Mouse (Mus musculus): Measurements from ENCODE around the gene Npw. TPM values are rescaled to one million over a fixed set of nuclear protein-coding genes. Genes with fewer than 3 reads are reported as not detected.

The Npw gene
- not detected in 2 replicates for polyA plus RNA-seq (2012; rRNA removed)

DNA sequence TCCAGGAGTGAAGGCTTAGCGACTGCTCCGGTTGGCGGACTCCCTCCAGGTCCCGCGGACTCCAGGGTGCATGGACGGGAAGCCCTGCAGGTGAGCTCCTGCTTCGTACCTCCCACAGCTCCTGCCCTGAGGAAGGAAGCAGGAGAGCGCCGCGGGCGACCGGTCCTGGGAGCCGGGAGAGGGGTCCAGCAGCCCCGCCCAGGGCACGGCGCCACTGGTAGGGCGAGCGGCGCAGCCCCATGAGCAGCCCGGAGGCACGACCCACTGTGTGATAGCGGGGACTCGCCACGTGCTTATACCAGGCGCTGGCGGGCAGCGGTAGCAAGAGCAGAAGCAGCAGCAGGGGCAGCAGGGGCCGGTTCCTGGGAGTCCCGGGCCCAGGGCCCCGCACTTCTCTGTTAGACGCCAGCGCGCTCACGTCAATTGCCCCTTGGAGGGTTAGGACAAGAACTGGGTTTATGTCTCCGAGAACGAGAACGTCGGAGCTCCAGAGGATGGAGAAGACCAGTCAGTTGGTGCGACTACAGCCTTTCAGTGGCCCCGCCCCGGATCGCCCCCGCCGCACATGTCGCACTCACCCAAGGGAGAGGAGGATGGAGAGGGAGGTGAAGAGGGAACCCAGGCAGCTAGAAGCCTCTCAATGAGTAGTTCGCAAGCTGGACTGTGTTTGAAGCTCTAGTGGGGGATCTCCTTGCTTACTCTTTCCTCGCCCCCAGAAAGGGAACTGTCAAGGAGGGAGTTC is at the start of gene Npw:
Npw (minus strand) TSS at position 441 of the 742 bp plus-strand sequence.
- no peaks in the 10 kb centered on the region for H3K4me1 ChIP-seq (ENCODE audit: control insufficient read depth, insufficient read depth, low read length)
- no peaks in the 10 kb centered on the region; the same call in 1 of the 2 replicates for H3K27me3 ChIP-seq (ENCODE audit: control insufficient read depth, insufficient read depth, low read length)
- WGBS, result 5% methylated on average over 47 of the region's 47 CpGs
- no peak for DNase-seq
- H3K4me3 ChIP-seq (replicated peaks; ENCODE audit: insufficient read depth, low read depth, low read length), result no peak within 1 kb of the TSS
- TF ChIP-seq POLR2A (IDR thresholded peaks at IDR 0.05; ENCODE audit: borderline replicate concordance, insufficient read depth, low read length) (no peak), CTCF (IDR thresholded peaks at IDR 0.05; ENCODE audit: borderline replicate concordance, insufficient read depth, low read depth, low read length) (no peak)
- no peak within 1 kb of the TSS for H3K27ac ChIP-seq (ENCODE audit: insufficient read depth, low read length)

DNA sequence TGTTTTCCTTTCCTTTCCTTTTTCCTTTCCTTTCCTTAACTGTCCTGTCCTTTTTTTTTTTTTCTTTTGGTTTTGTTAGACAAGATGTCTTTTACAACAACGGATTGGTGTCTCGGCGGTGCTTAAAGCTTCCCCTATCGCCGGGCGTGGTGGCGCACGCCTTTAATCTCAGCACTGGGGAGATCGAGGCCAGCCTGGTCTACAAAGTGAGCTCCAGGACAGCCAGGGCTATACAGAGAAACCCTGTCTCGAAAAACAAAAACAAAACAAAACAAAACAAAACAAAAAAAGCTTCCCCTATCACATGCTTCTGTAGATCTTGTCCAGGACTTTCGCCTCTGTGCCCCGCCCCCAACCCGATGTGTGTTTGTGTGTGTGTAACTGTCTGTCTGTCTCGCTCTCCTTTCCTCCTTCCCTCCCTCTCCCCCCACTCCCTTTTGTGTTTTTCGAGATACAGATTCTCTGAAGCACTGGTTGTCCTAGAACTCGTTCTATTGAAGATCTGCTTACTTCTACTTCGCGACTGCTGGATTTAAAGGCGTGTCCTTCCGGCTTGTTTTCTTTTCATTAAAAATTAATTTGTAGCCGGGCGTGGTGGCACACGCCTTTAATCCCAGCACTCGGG is 49.7 kb upstream of the Npw start:
- Histone ChIP-seq H3K4me1 (ENCODE audit: control insufficient read depth, insufficient read depth, low read length) (no peaks in the 10 kb centered on the region), H3K4me3 (replicated peaks; ENCODE audit: insufficient read depth, low read depth, low read length) (peak overlapping the region; percentile 82), H3K27me3 (ENCODE audit: control insufficient read depth, insufficient read depth, low read length) (no peaks in the 10 kb centered on the region), H3K27ac (ENCODE audit: insufficient read depth, low read length) (no peak overlapping the region; the same call in 1 of the 2 replicates)
- TF ChIP-seq POLR2A (IDR thresholded peaks at IDR 0.05; ENCODE audit: borderline replicate concordance, insufficient read depth, low read length) (no peak), CTCF (IDR thresholded peaks at IDR 0.05; ENCODE audit: borderline replicate concordance, insufficient read depth, low read depth, low read length) (no peak)
- DNase-seq, result no peak
- WGBS, result 3% methylated on average over 24 of the region's 24 CpGs

DNA sequence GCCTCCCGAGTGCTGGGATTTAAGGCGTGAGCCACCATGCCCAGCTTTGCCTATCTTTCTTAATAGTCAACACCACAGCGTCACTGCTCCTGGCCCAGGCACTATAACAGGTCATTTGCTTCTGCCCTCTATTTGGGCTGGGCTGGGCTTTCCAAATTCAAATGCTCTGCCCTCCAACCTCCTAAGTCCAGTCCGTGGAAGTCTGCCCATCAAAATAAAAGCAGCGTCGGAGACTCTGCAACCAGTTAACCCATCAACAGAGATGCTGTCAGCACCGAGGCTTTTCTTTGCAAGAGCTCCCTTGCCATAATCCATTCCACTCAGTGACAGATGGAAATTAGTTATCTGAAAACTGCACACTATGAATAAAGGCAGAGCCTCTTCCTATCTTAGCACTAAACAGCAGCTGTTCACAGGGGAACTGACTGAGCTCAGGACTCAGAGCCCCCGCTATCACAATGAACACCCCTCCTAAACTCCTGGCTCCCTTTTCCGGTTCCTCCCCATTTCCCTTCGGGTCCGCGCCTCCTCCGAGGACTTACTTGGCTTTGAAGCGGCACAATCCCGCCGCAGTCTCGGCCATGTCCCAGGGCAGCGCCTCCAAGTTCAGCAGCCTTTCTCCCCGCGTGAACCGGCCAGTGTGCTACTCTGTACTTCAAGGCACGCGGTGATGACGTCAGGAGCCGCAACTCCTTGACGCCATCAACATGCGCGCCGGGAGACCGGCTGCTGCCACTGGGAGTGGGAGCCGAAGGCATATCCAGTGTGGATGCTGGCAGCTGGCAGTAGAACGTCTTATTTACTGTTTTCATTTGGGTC is 48.9 kb upstream of the Npw start, which contains the start of gene Tbl3:
Tbl3 (minus strand) TSS at position 679 of the 819 bp plus-strand sequence.
- TF ChIP-seq CTCF (IDR thresholded peaks at IDR 0.05; ENCODE audit: borderline replicate concordance, insufficient read depth, low read depth, low read length) (no peak), POLR2A (IDR thresholded peaks at IDR 0.05; ENCODE audit: borderline replicate concordance, insufficient read depth, low read length) (peak; percentile 95)
- WGBS, result 3% methylated on average over 32 of the region's 32 CpGs
- H3K4me3 ChIP-seq (replicated peaks; ENCODE audit: insufficient read depth, low read depth, low read length), result peak within 1 kb of the TSS; percentile 82
- peak within 1 kb of the TSS; percentile 26; the same call in 1 of the 2 replicates for H3K27ac ChIP-seq (ENCODE audit: insufficient read depth, low read length)
- no peaks in the 10 kb centered on the region for H3K27me3 ChIP-seq (ENCODE audit: control insufficient read depth, insufficient read depth, low read length)
- DNase-seq, result peak; percentile 94 to 95
- H3K4me1 ChIP-seq (ENCODE audit: control insufficient read depth, insufficient read depth, low read length), result no peaks in the 10 kb centered on the region

DNA sequence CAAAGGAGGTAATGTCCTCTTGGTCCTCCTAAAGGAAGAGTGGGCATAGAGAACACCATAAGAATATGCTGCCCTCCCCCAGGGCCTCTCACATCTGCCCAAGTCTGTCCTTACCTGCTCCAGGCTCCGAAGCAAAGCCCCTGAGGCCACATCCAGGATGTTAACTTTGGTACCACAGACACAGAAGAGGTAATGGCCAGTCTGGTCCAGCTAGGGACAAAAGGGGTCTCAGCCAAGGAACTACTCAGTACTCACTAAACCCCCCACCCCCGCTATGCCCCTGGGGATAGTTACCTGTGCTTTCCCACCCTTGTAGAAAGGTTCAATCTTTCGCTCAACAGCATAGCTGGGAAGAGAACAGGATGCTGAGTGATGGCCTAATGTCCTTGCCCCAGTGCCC is 47.6 kb upstream of the Npw start:
- TF ChIP-seq CTCF (IDR thresholded peaks at IDR 0.05; ENCODE audit: borderline replicate concordance, insufficient read depth, low read depth, low read length) (no peak), POLR2A (IDR thresholded peaks at IDR 0.05; ENCODE audit: borderline replicate concordance, insufficient read depth, low read length) (no peak)
- 96% methylated on average over 3 of the region's 3 CpGs for WGBS
- Histone ChIP-seq H3K4me1 (ENCODE audit: control insufficient read depth, insufficient read depth, low read length) (no peaks in the 10 kb centered on the region), H3K27ac (ENCODE audit: insufficient read depth, low read length) (no peak overlapping the region), H3K27me3 (ENCODE audit: control insufficient read depth, insufficient read depth, low read length) (no peaks in the 10 kb centered on the region), H3K4me3 (replicated peaks; ENCODE audit: insufficient read depth, low read depth, low read length) (no peak overlapping the region)
- DNase-seq, result no peak

DNA sequence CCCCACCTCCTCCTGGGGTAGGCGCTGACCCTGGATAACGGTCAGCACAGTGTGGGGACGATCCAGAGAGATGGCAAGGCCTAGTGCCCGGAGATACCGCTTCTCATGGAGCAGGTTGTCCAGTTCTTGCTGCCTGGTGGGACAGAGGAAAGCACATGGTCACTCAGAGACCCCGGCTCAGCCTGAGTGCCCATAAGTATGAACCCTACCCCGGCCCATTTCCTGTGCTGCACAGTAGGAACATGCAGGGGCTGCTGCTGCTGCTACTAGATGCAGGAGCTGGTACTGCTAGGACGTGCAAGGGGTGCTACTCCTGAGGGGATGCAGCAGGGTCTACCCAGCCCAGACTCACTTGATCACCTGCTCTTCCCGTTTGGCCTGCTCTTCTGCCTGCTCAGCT is 43.0 kb upstream of the Npw start:
- Histone ChIP-seq H3K4me1 (ENCODE audit: control insufficient read depth, insufficient read depth, low read length) (no peaks in the 10 kb centered on the region), H3K4me3 (replicated peaks; ENCODE audit: insufficient read depth, low read depth, low read length) (no peak overlapping the region), H3K27me3 (ENCODE audit: control insufficient read depth, insufficient read depth, low read length) (no peaks in the 10 kb centered on the region), H3K27ac (ENCODE audit: insufficient read depth, low read length) (no peak overlapping the region)
- DNase-seq, result no peak
- 89% methylated on average over 9 of the region's 9 CpGs for WGBS
- TF ChIP-seq CTCF (IDR thresholded peaks at IDR 0.05; ENCODE audit: borderline replicate concordance, insufficient read depth, low read depth, low read length) (no peak), POLR2A (IDR thresholded peaks at IDR 0.05; ENCODE audit: borderline replicate concordance, insufficient read depth, low read length) (no peak)

DNA sequence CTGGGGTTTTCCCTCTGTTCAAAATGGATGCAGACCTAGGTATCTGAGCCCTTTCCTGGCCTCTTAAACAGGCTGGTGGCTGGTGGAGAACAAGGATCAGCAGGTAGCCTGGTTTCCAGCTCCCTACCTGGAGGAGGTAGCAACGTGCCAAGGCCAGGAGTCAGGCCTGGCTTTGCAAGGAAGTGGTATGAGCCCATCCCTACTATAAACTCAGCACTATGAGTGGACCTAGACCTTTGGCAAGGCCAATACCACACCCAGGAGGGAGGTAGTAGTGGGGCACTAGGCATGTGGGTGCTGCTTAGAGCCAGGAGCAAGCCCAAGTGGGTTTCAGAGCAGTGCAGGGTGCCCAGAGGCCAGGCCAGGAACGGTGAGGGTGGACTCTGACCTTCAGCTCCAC is 41.2 kb upstream of the Npw start:
- H3K27me3 ChIP-seq (ENCODE audit: control insufficient read depth, insufficient read depth, low read length), result no peaks in the 10 kb centered on the region
- whole genome bisulfite sequencing, result 74% methylated on average over 2 of the region's 2 CpGs
- no peak for DNase-seq
- H3K4me3 ChIP-seq (replicated peaks; ENCODE audit: insufficient read depth, low read depth, low read length), result no peak overlapping the region
- H3K27ac ChIP-seq (ENCODE audit: insufficient read depth, low read length), result no peak overlapping the region
- TF ChIP-seq CTCF (IDR thresholded peaks at IDR 0.05; ENCODE audit: borderline replicate concordance, insufficient read depth, low read depth, low read length) (no peak), POLR2A (IDR thresholded peaks at IDR 0.05; ENCODE audit: borderline replicate concordance, insufficient read depth, low read length) (no peak)
- H3K4me1 ChIP-seq (ENCODE audit: control insufficient read depth, insufficient read depth, low read length), result no peaks in the 10 kb centered on the region

DNA sequence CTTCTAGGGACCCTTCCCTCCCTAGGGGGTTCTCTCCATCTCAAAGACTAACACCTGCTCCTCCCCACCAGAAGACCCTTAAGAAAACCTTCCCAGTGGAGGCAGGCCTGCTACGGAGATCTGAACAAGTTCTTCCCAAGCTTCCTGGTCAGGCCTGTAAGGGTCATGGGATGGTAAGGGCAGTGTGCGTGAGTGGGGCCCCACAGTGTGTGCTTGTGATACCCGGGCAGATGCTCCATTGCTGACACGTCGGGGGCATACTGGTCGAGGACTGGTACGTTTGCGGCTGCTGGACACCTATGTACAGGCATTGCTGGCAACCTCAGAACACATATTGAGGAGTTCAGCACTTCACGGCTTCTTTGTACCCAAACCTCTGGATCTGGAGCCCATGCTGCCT is 40.5 kb upstream of the Npw start:
- WGBS, result 64% methylated on average over 9 of the region's 9 CpGs
- H3K4me3 ChIP-seq (replicated peaks; ENCODE audit: insufficient read depth, low read depth, low read length), result no peak overlapping the region
- no peaks in the 10 kb centered on the region for H3K27me3 ChIP-seq (ENCODE audit: control insufficient read depth, insufficient read depth, low read length)
- TF ChIP-seq CTCF (IDR thresholded peaks at IDR 0.05; ENCODE audit: borderline replicate concordance, insufficient read depth, low read depth, low read length) (no peak), POLR2A (IDR thresholded peaks at IDR 0.05; ENCODE audit: borderline replicate concordance, insufficient read depth, low read length) (no peak)
- H3K4me1 ChIP-seq (ENCODE audit: control insufficient read depth, insufficient read depth, low read length), result no peaks in the 10 kb centered on the region
- H3K27ac ChIP-seq (ENCODE audit: insufficient read depth, low read length), result no peak overlapping the region
- no peak for DNase-seq

Measured in cerebellum, adult 2 months (tissue).